Mouse (Mus musculus): ENCODE data around the gene Extl1.

GRCm38 (mm10) chr4:134312901-134313300 is 70.7 kb downstream of the Extl1 start:
- TF ChIP-seq POLR2A (IDR thresholded peaks at IDR 0.05; ENCODE audit: insufficient read length, low read depth) = no peak
- no peak for TF ChIP-seq TCF3 (IDR thresholded peaks at IDR 0.05; ENCODE audit: insufficient read length, low read depth)
- TF ChIP-seq REST (IDR thresholded peaks at IDR 0.05; ENCODE audit: insufficient read depth, insufficient read length) = no peak
- no peak for TF ChIP-seq MAX (IDR thresholded peaks at IDR 0.05; ENCODE audit: low read depth)
- no peak for TF ChIP-seq MYOG (IDR thresholded peaks at IDR 0.05; ENCODE audit: control insufficient read depth in 1 of 3, insufficient read depth in 1 of 3, insufficient read length in 2 of 3, low read depth in 2 of 3)
- no peak for TF ChIP-seq USF1 (IDR thresholded peaks at IDR 0.05; ENCODE audit: low read depth)
- TF ChIP-seq E2F4 (IDR thresholded peaks at IDR 0.05; ENCODE audit: insufficient read depth) = no peak
- no peak for TF ChIP-seq CEBPB (IDR thresholded peaks at IDR 0.05; ENCODE audit: insufficient read depth, poor library complexity, severe bottlenecking)
- no peak for TF ChIP-seq POLR2AphosphoS2 (IDR thresholded peaks at IDR 0.05; ENCODE audit: insufficient read length, low read depth)
- no peak for TF ChIP-seq TCF12 (IDR thresholded peaks at IDR 0.05; ENCODE audit: insufficient read depth, poor library complexity, severe bottlenecking)

Measured in myocyte (in vitro differentiated cells).